Mouse (Mus musculus) lung, embryonic 14.5 days (tissue): ENCODE data around the gene Ube3c. TPM values are rescaled to one million over a fixed set of nuclear protein-coding genes. Genes with fewer than 3 reads are reported as not detected.
"Not testable (repeated sequence)": the region's sequence is repeated elsewhere in the genome, so short reads cannot be mapped to it uniquely, and the experiment has no call there.

Experiments
- ATAC-seq: fragments of 200-750 bp; cut with Nextera tagmentation; 2 replicates; pipeline ENCODE4 v1.8.0; 2017; ENCODE audit warnings: mild to moderate bottlenecking, moderate TSS enrichment, moderate library complexity; ENCODE audit not compliant: insufficient read depth
- DNase-seq: peaks from one replicate; pipeline ENCODE4 v3.0.0-alpha.2; 2015
- H3K27ac ChIP-seq: fragments of 300-500 bp; sonication (generic); 2 replicates; pipeline ENCODE4 v1.5.1; 2014; ENCODE audit warnings: low read depth, mild to moderate bottlenecking, moderate library complexity
- H3K27me3 ChIP-seq: fragments of 300-500 bp; sonication (generic); 2 replicates; pipeline ENCODE4 v1.6.1; 2014; ENCODE audit warnings: low read length, control low read depth; ENCODE audit not compliant: insufficient read depth
- H3K36me3 ChIP-seq: fragments of 300-500 bp; sonication (generic); 2 replicates; pipeline ENCODE4 v1.6.1; 2014; ENCODE audit warnings: control low read depth; ENCODE audit not compliant: insufficient read depth
- H3K4me1 ChIP-seq: fragments of 300-500 bp; sonication (generic); 2 replicates; pipeline ENCODE4 v1.6.1; 2014; ENCODE audit warnings: antibody characterized with exemption, control low read depth; ENCODE audit not compliant: insufficient read depth
- H3K4me2 ChIP-seq: fragments of 300-500 bp; sonication (generic); 2 replicates; pipeline ENCODE4 v1.6.1; 2014; ENCODE audit warnings: mild to moderate bottlenecking
- H3K4me3 ChIP-seq: fragments of 300-500 bp; sonication (generic); 2 replicates; pipeline ENCODE4 v1.5.1; 2014; ENCODE audit warnings: low read depth, low read length
- H3K9ac ChIP-seq: fragments of 300-500 bp; sonication (generic); 2 replicates; pipeline ENCODE4 v1.6.1; 2014
- H3K9me3 ChIP-seq: fragments of 300-500 bp; sonication (generic); 2 replicates; pipeline ENCODE4 v1.6.1; 2016; ENCODE audit warnings: low read depth, low read length, control low read depth
- CTCF ChIP-seq: IDR thresholded peaks from 2 replicates; pipeline ENCODE4 v1.5.1; 2016; ENCODE audit warnings: antibody characterized with exemption, low read depth
- WGBS: fragments of 180-500 bp; shearing (Covaris S2); extraction: QIAGEN DNeasy Blood & Tissue Kit; methylation state at CpG from one replicate; pipeline ENCODE4 v1.1.7; 2014; 5-methylcytosine and 5-hydroxymethylcytosine counted together
- polyA plus RNA-seq: library from polyadenylated mRNA; unstranded; fragments of >200 nt; fragmentation: Nextera tagmentation; extraction: Ambion mirVana; gene quantifications from 2 replicates; pipeline ENCODE4 v1.2.1, GENCODE M21; 2014

Ube3c gene
- polyA plus RNA-seq, 1 experiment from 2014 or later = 44.2 TPM

GRCm38 (mm10) chr5:29577795-29578631 is 9.0 kb downstream of the Ube3c start:
- no peaks in the 10 kb centered on the region for H3K27me3 ChIP-seq
- WGBS = 84% methylated on average over 4 of the region's 4 CpGs
- DNase-seq (no peak), ATAC-seq (no peak)
- 0 out of 2 replicates have a peak, but pooled peaks cover 2% of the 10 kb centered on the region for H3K36me3 ChIP-seq
- no peaks in the 10 kb centered on the region for H3K4me1 ChIP-seq
- H3K4me2 ChIP-seq = no peak overlapping the region
- H3K4me3 ChIP-seq = no peak overlapping the region
- no peak overlapping the region for H3K27ac ChIP-seq
- no peak overlapping the region for H3K9ac ChIP-seq
- H3K9me3 ChIP-seq = no peaks in the 10 kb centered on the region
- no peak for TF ChIP-seq CTCF

- ATAC-seq = no peak; the same call in 1 of the 2 replicates
- no peak for TF ChIP-seq CTCF
- no peaks in the 10 kb centered on the region for H3K27me3 ChIP-seq
- 76% methylated on average over 2 of the region's 2 CpGs for WGBS
- H3K36me3 ChIP-seq = 0 out of 2 replicates have a peak, but pooled peaks cover 3% of the 10 kb centered on the region
- DNase-seq = peak; percentile 56
- H3K4me1 ChIP-seq = no peaks in the 10 kb centered on the region
- no peaks in the 10 kb centered on the region for H3K9me3 ChIP-seq
- H3K27ac ChIP-seq = no peak overlapping the region
- no peak overlapping the region for H3K4me3 ChIP-seq
- H3K4me2 ChIP-seq = no peak overlapping the region
- no peak overlapping the region for H3K9ac ChIP-seq
These were observed 15.0 kb downstream of the Ube3c start for GRCm38 (mm10) chr5:29583880-29584595.

GRCm38 (mm10) chr5:29592161-29592560 is 23.1 kb downstream of the Ube3c start:
- not testable (repeated sequence) for H3K9me3 ChIP-seq, H3K27me3 ChIP-seq, H3K27ac ChIP-seq, DNase-seq, H3K4me2 ChIP-seq, H3K4me3 ChIP-seq, ATAC-seq, H3K9ac ChIP-seq, H3K4me1 ChIP-seq
- peaks cover 55% of the 10 kb centered on the region for H3K36me3 ChIP-seq
- whole genome bisulfite sequencing = 97% methylated on average over 7 of the region's 7 CpGs

- H3K4me2 ChIP-seq = no peak overlapping the region
- 85% methylated on average over 2 of the region's 2 CpGs for WGBS
- H3K4me3 ChIP-seq = no peak overlapping the region
- no peaks in the 10 kb centered on the region for H3K4me1 ChIP-seq
- no peak for TF ChIP-seq CTCF
- no peak for DNase-seq
- no peak overlapping the region for H3K27ac ChIP-seq
- H3K36me3 ChIP-seq = peaks cover 65% of the 10 kb centered on the region
- ATAC-seq = no peak
- H3K27me3 ChIP-seq = no peaks in the 10 kb centered on the region
- H3K9ac ChIP-seq = no peak overlapping the region
- no peaks in the 10 kb centered on the region for H3K9me3 ChIP-seq
These were observed 37.5 kb downstream of the Ube3c start for GRCm38 (mm10) chr5:29606546-29606945.

GRCm38 (mm10) chr5:29625610-29626009 is 56.6 kb downstream of the Ube3c start:
- H3K27me3 ChIP-seq = no peaks in the 10 kb centered on the region
- H3K9me3 ChIP-seq = no peaks in the 10 kb centered on the region
- 87% methylated on average over 10 of the region's 10 CpGs for WGBS
- H3K4me3 ChIP-seq = no peak overlapping the region
- H3K9ac ChIP-seq = no peak overlapping the region
- no peak for ATAC-seq
- H3K4me2 ChIP-seq = no peak overlapping the region
- TF ChIP-seq CTCF = no peak
- H3K27ac ChIP-seq = no peak overlapping the region
- peaks cover 42% of the 10 kb centered on the region; the same call in 1 of the 2 replicates for H3K36me3 ChIP-seq
- no peak for DNase-seq
- no peaks in the 10 kb centered on the region for H3K4me1 ChIP-seq

GRCm38 (mm10) chr5:29629941-29630340 is 60.9 kb downstream of the Ube3c start:
- Histone ChIP-seq H3K27me3 (no peaks in the 10 kb centered on the region), H3K4me1 (no peaks in the 10 kb centered on the region), H3K4me3 (no peak overlapping the region), H3K4me2 (no peak overlapping the region), H3K36me3 (peaks cover 40% of the 10 kb centered on the region), H3K27ac (no peak overlapping the region), H3K9ac (no peak overlapping the region), H3K9me3 (no peaks in the 10 kb centered on the region)
- no peak for TF ChIP-seq CTCF
- WGBS = 94% methylated on average over 2 of the region's 2 CpGs
- DNase-seq (no peak), ATAC-seq (no peak)

GRCm38 (mm10) chr5:29631711-29632110 is 62.7 kb downstream of the Ube3c start:
- Histone ChIP-seq H3K4me1 (no peaks in the 10 kb centered on the region), H3K36me3 (peaks cover 43% of the 10 kb centered on the region), H3K4me2 (no peak overlapping the region), H3K27ac (no peak overlapping the region), H3K9ac (no peak overlapping the region), H3K9me3 (no peaks in the 10 kb centered on the region), H3K4me3 (no peak overlapping the region), H3K27me3 (no peaks in the 10 kb centered on the region)
- ATAC-seq = no peak
- no peak for TF ChIP-seq CTCF
- 75% methylated on average over 3 of the region's 3 CpGs for WGBS
- DNase-seq = no peak
